Mouse (Mus musculus): ENCODE data around the gene Ppp2r3a. TPM values are rescaled to one million over a fixed set of nuclear protein-coding genes. Genes with fewer than 3 reads are reported as not detected.

The Ppp2r3a gene
- polyA plus RNA-seq, 1 experiment from 2014 or later = 16.4 TPM

DNA sequence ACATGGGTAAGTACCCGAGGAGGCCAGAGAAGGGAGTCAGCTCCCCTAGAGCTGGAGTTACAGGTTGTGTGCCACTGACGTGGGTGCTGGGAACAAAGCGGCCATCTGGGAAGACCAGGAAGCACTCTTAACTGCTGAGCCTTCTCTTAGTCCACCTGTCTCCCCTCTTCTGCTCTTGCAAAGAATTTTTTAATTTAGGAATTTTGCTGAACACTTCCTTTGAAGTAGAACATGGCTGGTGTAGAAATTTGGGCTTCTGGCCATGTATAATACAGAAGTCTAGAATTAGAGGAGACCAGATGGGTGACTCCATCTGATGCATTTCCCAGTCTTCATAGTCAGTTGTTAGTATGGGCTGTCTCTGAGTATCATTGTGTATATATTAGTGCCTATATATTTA lies 167.9 kb downstream of the Ppp2r3a start:
- no peak overlapping the region for H3K4me2 ChIP-seq
- peaks cover 10% of the 10 kb centered on the region for H3K4me1 ChIP-seq
- no peak overlapping the region for H3K4me3 ChIP-seq (replicated peaks)
- no peak overlapping the region for H3K27ac ChIP-seq
- 94% methylated on average over 3 of the region's 3 CpGs for WGBS
- H3K36me3 ChIP-seq = peaks cover 11% of the 10 kb centered on the region
- H3K9ac ChIP-seq = no peak overlapping the region
- no peak for ATAC-seq (replicated peaks; ENCODE audit: low FRiP score)
- no peaks in the 10 kb centered on the region for H3K27me3 ChIP-seq
- H3K9me3 ChIP-seq (replicated peaks) = no peaks in the 10 kb centered on the region

DNA sequence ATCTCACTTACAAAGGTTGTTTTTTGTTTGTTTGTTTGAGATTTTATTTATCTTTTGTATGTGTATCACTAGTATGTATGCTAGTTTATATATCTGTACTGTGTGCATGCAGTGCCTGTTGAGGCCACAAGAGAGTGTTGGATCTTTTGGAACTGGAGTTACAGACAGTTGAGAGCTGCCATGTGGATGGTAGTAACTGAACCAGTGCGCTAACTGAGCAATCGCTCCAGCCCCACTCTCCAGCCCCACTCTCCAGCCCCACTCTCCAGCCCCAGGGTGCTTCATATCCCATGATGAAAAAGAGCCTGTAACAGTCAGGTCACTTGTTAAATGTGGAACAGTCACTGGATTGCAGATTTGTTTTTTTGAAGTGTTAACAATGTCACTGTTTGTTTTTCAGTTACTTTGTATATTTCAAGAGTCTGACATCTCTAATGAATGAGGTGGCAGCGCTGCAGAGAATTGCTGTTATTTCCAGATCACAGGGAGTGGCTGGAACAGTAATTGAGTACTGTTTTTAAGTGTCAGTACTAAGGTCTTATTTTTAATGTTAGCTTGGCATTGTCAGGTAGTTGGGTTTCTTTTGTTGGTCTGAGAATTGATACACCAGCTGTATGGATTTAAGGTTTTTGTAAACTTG lies 171.4 kb downstream of the Ppp2r3a start:
- Histone ChIP-seq H3K4me2 (no peak overlapping the region), H3K9me3 (replicated peaks) (no peaks in the 10 kb centered on the region), H3K4me1 (peaks cover 22% of the 10 kb centered on the region), H3K27ac (no peak overlapping the region), H3K4me3 (replicated peaks) (no peak overlapping the region), H3K9ac (0 out of 2 replicates have a peak overlapping the region, but pooled peaks have one; percentile 4), H3K36me3 (peaks cover 11% of the 10 kb centered on the region), H3K27me3 (no peaks in the 10 kb centered on the region)
- no peak for ATAC-seq (replicated peaks; ENCODE audit: low FRiP score)
- WGBS = 70% methylated on average over 3 of the region's 3 CpGs

DNA sequence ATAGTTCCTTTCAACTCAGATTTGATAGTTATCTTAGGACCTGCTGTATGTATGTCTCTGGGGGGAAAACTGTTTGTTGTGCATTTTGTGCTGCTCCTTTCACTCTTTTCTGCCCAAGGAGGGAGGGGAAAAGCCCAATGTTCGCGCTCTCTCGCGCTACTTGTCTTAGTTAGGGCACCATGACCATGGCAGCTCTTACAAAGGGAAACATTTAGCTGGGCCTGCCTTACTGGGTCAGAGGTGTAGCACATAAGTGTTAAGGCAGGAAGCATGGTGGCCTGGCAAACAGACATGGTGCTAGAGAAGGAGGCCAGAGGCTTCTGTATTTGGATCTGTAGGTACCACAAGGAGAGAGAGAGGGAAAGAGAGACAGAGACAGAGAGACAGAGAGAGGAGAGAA lies 173.0 kb downstream of the Ppp2r3a start:
- no peak for ATAC-seq (replicated peaks; ENCODE audit: low FRiP score)
- Histone ChIP-seq H3K36me3 (peaks cover 2% of the 10 kb centered on the region; the same call in 1 of the 2 replicates), H3K9me3 (replicated peaks) (no peaks in the 10 kb centered on the region), H3K4me2 (peak overlapping the region; percentile 54), H3K4me1 (peaks cover 22% of the 10 kb centered on the region), H3K27ac (no peak overlapping the region), H3K27me3 (no peaks in the 10 kb centered on the region), H3K9ac (0 out of 2 replicates have a peak overlapping the region, but pooled peaks have one; percentile 9), H3K4me3 (replicated peaks) (peak overlapping the region; percentile 21)
- WGBS = 63% methylated on average over 4 of the region's 4 CpGs

DNA sequence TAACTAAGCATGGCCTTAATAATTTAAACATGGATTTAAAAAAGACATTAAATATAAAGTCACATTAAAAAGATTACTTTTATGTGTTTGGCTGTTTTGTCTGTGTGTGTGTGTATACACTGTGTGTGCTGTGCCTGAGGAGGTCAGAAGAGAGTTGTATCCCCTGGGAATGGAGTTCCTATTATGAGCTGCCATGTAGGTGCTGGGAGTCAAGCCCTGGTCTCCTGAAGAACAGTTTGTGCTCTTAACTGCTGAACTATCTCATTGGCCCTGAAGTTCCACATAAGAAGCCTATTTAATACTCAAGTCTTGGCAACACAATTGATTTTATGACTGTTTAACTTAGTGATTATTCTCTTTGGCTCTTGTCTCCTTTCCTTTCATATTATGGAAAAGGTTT lies 174.1 kb downstream of the Ppp2r3a start:
- H3K27ac ChIP-seq = no peak overlapping the region
- no peaks in the 10 kb centered on the region for H3K27me3 ChIP-seq
- ATAC-seq (replicated peaks; ENCODE audit: low FRiP score) = no peak
- H3K36me3 ChIP-seq = no peaks in the 10 kb centered on the region
- peak overlapping the region; percentile 77 for H3K4me2 ChIP-seq
- peak overlapping the region; percentile 98 for H3K4me3 ChIP-seq (replicated peaks)
- H3K9me3 ChIP-seq (replicated peaks) = no peaks in the 10 kb centered on the region
- peaks cover 27% of the 10 kb centered on the region for H3K4me1 ChIP-seq
- H3K9ac ChIP-seq = peak overlapping the region; percentile 97

DNA sequence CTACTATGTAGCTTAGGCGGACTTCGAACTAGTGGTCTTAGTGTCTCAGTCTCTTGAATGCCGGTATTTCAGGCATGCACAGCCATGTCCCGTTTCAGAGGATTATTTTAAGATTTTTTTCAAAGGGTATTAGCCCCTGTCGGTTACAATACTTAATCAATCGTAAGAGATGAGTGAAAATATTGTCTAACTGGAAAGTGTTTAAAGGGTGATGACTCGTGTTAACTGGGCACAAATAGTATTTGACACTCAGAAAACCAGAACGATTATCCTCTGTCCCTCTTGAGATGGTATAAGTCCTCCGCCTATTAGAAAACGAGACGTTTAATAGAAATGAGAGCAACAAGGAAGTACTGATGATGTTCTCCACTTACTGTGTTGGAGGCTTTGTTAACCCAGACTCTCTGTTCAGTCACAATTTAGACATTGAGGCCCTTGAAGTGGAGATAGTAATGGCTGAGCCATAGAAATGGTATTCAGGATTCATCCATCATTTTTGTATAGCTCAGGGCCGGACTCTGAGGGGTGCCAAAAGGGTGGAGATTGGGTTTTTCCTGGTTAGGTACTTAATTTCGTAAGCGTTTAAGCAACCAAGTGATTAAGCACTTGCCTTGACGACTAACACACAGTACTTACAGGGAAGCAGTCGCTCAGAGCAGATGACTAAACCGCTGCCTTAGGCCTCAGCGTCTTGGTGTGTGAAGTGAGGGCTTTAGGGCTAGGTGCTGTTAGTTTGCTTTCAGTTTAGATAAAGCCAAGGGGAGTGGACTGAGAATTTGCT lies 175.3 kb downstream of the Ppp2r3a start:
- peaks cover 28% of the 10 kb centered on the region for H3K4me1 ChIP-seq
- peak overlapping the region; percentile 100 for H3K27ac ChIP-seq
- ATAC-seq (replicated peaks; ENCODE audit: low FRiP score) = no peak
- 1% methylated on average over 18 of the region's 18 CpGs for WGBS
- no peaks in the 10 kb centered on the region for H3K27me3 ChIP-seq
- peak overlapping the region; percentile 97 for H3K9ac ChIP-seq
- peak overlapping the region; percentile 77 for H3K4me2 ChIP-seq
- no peaks in the 10 kb centered on the region for H3K36me3 ChIP-seq
- peak overlapping the region; percentile 98 for H3K4me3 ChIP-seq (replicated peaks)
- no peaks in the 10 kb centered on the region for H3K9me3 ChIP-seq (replicated peaks)

DNA sequence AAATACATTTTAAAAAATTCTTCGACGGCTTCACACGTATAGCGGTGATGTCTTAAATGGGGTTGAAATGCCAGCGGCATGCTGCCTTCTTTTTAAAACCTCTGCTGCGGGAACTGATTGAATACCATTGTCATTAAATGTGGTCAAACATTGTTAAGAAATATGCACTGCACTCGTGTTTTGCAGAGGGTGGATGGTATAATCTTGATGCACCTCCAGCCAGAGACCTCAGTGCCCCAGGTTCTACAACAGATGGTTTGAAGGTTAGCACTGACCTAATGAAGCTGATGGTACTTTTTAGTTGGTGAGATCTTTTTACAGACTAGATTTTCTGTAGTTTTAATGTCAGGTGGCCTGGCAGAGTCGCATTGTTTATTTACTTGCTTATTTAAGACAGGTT lies 175.9 kb downstream of the Ppp2r3a start:
- peak overlapping the region; percentile 100; the same call in 1 of the 2 replicates for H3K27ac ChIP-seq
- no peak for ATAC-seq (replicated peaks; ENCODE audit: low FRiP score)
- H3K27me3 ChIP-seq = no peaks in the 10 kb centered on the region
- no peaks in the 10 kb centered on the region for H3K9me3 ChIP-seq (replicated peaks)
- H3K4me1 ChIP-seq = peaks cover 28% of the 10 kb centered on the region
- WGBS = under 1% methylated on average over 8 of the region's 8 CpGs
- peak overlapping the region; percentile 77 for H3K4me2 ChIP-seq
- H3K4me3 ChIP-seq (replicated peaks) = peak overlapping the region; percentile 98
- peak overlapping the region; percentile 97 for H3K9ac ChIP-seq
- no peaks in the 10 kb centered on the region for H3K36me3 ChIP-seq

DNA sequence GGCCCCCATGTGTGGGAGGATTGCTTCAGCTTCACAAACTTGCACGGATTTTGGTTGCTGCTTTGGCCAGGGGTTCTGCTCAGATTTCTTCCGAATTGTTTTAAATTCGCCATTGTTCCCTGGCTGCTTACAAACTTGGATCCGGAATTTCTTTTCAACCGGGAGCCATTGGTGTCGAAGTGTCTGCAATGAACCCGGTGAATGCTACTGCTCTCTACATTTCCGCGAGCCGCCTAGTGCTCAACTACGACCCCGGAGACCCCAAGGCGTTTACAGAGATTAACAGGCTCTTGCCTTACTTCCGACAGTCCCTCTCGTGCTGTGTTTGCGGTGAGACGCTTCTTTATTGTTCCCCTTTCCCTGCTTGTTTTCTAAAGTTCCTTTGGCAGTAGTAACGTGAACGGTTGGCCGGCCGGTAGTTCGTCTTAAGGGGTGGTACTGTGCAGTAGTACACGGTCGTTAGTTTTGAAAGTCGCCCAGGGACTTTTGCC lies 176.5 kb downstream of the Ppp2r3a start:
- under 1% methylated on average over 25 of the region's 25 CpGs for WGBS
- no peak for ATAC-seq (replicated peaks; ENCODE audit: low FRiP score)

DNA sequence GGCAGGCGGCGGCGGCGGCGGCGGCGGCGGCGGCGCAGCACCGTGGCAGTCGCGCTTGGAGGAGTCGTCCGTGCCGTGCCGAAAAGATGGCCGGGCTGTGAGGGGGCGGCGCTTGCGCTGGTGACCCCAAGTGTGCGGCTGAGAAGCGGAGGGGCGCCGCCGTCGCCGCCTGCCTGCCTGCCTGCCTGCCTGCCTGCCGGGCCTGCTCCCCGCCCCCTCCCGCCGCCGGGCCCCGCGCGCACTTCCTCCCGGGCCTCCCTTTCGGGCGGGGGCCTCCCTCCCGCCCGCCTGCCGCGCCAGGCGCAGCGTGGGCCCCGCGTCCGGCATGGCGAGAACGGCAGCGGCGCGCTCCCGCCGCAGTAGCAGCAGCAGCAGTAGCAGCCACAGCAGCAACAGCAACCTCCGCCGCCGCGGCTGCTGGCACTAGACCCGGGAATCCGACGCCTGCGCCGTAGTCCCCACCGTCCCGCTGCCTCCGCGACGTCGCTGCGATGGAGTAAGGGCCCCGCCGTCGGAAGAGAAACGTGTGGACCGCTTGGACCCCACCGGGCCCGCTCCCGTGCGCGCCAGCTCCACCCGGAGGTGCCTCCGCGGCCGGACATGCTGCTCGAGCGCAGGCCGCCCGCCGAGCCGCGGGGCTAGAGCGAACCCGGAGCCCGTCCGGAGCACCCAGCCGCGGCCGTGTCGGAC lies 177.1 kb downstream of the Ppp2r3a start:
- under 1% methylated on average over 88 of the region's 100 CpGs for WGBS
- Histone ChIP-seq H3K9me3 (replicated peaks) (no peaks in the 10 kb centered on the region), H3K36me3 (no peaks in the 10 kb centered on the region), H3K4me2 (peak overlapping the region; percentile 77), H3K4me1 (peaks cover 24% of the 10 kb centered on the region), H3K27me3 (no peaks in the 10 kb centered on the region), H3K27ac (peak overlapping the region; percentile 100), H3K9ac (peak overlapping the region; percentile 97), H3K4me3 (replicated peaks) (peak overlapping the region; percentile 98)
- ATAC-seq (replicated peaks; ENCODE audit: low FRiP score) = peak; percentile 71

More for the DNA sequence above, 176.5 kb downstream of the Ppp2r3a start:
- Histone ChIP-seq H3K9me3 (replicated peaks) (no peaks in the 10 kb centered on the region), H3K27me3 (no peaks in the 10 kb centered on the region), H3K9ac (peak overlapping the region; percentile 97), H3K4me2 (peak overlapping the region; percentile 77), H3K27ac (peak overlapping the region; percentile 100), H3K4me3 (replicated peaks) (peak overlapping the region; percentile 98), H3K4me1 (peaks cover 27% of the 10 kb centered on the region), H3K36me3 (no peaks in the 10 kb centered on the region)

DNA sequence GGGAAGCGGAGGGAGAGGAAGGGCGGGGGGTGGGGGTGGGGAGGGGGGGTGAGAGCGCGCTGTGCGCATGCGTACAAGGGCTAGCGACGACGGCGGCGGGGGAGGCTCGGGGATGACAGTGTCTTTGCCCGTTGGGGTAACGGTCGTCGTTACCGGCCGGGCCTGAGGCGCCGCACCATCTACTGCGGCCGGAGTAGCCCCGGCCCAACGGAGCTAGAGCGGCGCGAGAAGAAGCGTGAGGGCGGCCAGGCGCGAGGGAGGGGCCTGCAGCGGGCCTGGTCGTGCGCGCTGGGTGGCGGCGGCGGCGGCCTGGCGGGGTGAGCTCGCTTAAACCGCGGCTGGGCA lies 177.6 kb downstream of the Ppp2r3a start, which contains the start of gene Msl2:
Gene Msl2 (plus strand): TSS at position 115 of the 345 bp plus-strand sequence.
- Histone ChIP-seq H3K9ac (peak within 1 kb of the TSS; percentile 97), H3K27me3 (no peaks in the 10 kb centered on the region), H3K9me3 (replicated peaks) (no peaks in the 10 kb centered on the region), H3K4me2 (peak within 1 kb of the TSS; percentile 78), H3K27ac (peak within 1 kb of the TSS; percentile 100), H3K4me3 (replicated peaks) (peak within 1 kb of the TSS; percentile 98), H3K4me1 (peaks cover 19% of the 10 kb centered on the region), H3K36me3 (no peaks in the 10 kb centered on the region)
- under 1% methylated on average over 37 of the region's 43 CpGs for WGBS
- ATAC-seq (replicated peaks; ENCODE audit: low FRiP score) = peak; percentile 70

DNA sequence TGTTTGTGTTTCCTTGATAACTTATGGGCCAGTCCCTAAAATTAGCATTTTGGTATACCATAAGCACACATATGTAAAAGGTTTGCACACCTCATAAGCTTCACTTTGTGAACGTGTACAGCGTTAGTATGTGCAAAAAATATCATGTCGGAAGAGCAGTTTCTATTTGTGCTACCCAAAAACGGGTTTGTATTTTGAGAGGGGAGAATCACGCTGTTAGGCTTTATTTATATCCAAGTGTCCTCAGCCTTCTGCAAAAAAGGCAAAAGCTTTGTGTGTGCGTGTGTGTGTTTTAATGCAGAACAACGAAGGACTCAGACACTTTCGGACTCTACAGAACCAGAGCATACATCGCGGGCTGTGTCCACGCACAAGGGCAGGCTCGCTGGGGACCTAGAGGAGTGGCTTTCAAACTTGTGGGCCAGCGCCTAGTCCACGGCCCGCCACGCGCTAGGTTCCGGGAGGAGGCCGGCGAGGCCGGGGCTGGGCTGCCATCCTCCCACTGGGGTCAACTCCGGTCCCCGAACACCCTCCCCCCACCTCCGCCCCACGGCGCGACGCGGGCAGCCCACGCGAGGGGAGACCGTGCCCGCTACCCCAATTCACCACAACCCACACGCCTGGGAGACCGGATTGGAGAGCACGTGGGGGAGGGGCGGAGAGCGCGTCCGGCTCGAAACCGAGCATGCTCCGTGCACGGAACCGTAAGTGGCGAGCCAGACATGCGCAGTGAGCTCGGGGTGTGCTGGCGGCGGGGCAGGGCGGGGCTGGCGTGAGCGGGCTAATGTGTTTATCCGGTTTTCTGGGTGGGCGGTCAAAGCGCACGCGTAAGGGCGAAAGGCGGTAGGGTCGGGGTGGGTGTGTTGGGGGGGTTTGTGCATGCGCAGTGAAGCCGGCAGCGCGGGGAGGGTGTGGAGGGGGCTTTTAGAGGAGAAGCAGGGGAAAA lies 178.3 kb downstream of the Ppp2r3a start:
- Histone ChIP-seq H3K4me2 (peak overlapping the region; percentile 78), H3K4me1 (peaks cover 13% of the 10 kb centered on the region), H3K36me3 (no peaks in the 10 kb centered on the region), H3K4me3 (replicated peaks) (peak overlapping the region; percentile 98), H3K27me3 (no peaks in the 10 kb centered on the region), H3K9ac (peak overlapping the region; percentile 73), H3K27ac (peak overlapping the region; percentile 95), H3K9me3 (replicated peaks) (no peaks in the 10 kb centered on the region)
- ATAC-seq (replicated peaks; ENCODE audit: low FRiP score) = peak; percentile 95
- 1% methylated on average over 57 of the region's 65 CpGs for WGBS

DNA sequence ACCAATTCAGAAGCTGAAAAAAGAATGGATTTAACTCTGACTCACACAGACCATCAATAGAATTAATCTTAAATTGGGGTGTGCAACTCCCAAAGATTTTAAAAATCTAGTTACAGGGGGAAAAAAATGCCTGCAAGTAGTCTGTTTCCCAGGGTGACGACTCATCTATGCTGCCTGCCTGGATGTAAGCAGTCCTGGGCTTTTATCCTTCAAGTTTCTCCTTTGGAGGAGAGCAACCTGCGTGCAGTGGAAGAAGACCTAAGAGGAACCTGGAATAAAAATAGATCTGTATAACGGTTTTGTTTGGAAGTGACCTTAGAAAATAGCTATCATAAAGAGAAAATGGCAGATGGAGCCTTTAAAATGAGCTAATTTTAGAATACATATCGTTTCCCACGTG lies 179.1 kb downstream of the Ppp2r3a start:
- no peaks in the 10 kb centered on the region for H3K9me3 ChIP-seq (replicated peaks)
- H3K9ac ChIP-seq = no peak overlapping the region
- H3K27ac ChIP-seq = no peak overlapping the region
- 50% methylated on average over 5 of the region's 5 CpGs for WGBS
- no peak for ATAC-seq (replicated peaks; ENCODE audit: low FRiP score)
- H3K4me3 ChIP-seq (replicated peaks) = no peak overlapping the region
- peaks cover 8% of the 10 kb centered on the region for H3K4me1 ChIP-seq
- H3K27me3 ChIP-seq = no peaks in the 10 kb centered on the region
- H3K4me2 ChIP-seq = peak overlapping the region; percentile 78
- H3K36me3 ChIP-seq = no peaks in the 10 kb centered on the region
